Mouse (Mus musculus) lung, embryonic 16.5 days (tissue): ENCODE measurements at regions not wholly inside any gene's neighbourhood (a gene's known extent, or its start where the extent isn't known, plus 50 kb on each side); places are given as distances from the start of the nearest gene placed in this dataset.

Experiments used
- ATAC-seq: fragments of 200-750 bp; cut with Nextera tagmentation; 2 replicates; pipeline ENCODE4 v1.8.0; 2017; ENCODE audit warnings: low read depth, mild to moderate bottlenecking, moderate library complexity
- H3K27ac ChIP-seq: fragments of 300-500 bp; sonication (generic); 2 replicates; pipeline ENCODE4 v1.5.1; 2014; ENCODE audit warnings: mild to moderate bottlenecking, control low read depth, low read length
- H3K27me3 ChIP-seq: fragments of 300-500 bp; sonication (generic); 2 replicates; pipeline ENCODE4 v1.6.1; 2014; ENCODE audit warnings: low read depth, low read length, mixed read lengths; ENCODE audit not compliant: control insufficient read depth, insufficient read depth
- H3K36me3 ChIP-seq: fragments of 300-500 bp; sonication (generic); 2 replicates; pipeline ENCODE4 v1.6.1; 2014; ENCODE audit warnings: low read length; ENCODE audit not compliant: control insufficient read depth, insufficient read depth
- H3K4me1 ChIP-seq: fragments of 300-500 bp; sonication (generic); replicated peaks from 2 replicates; pipeline ENCODE4 v1.6.1; 2014; ENCODE audit warnings: low read length, mixed read lengths; ENCODE audit not compliant: control insufficient read depth, insufficient read depth
- H3K4me2 ChIP-seq: fragments of 300-500 bp; sonication (generic); 2 replicates; pipeline ENCODE4 v1.6.1; 2014; ENCODE audit warnings: low read depth, low read length, control low read depth
- H3K4me3 ChIP-seq: fragments of 300-500 bp; sonication (generic); 2 replicates; pipeline ENCODE4 v1.5.1; 2014; ENCODE audit warnings: mild to moderate bottlenecking, low read length, control low read depth
- H3K9ac ChIP-seq: fragments of 300-500 bp; sonication (generic); 2 replicates; pipeline ENCODE4 v1.6.1; 2014; ENCODE audit warnings: low read length, control low read depth
- H3K9me3 ChIP-seq: fragments of 300-500 bp; sonication (generic); 2 replicates; pipeline ENCODE4 v1.6.1; 2016; ENCODE audit warnings: low read length; ENCODE audit not compliant: control insufficient read depth
- WGBS: fragments of 180-500 bp; shearing (Covaris S2); extraction: QIAGEN DNeasy Blood & Tissue Kit; methylation state at CpG from one replicate; pipeline ENCODE4 v1.1.7; 2014; 5-methylcytosine and 5-hydroxymethylcytosine counted together

- 44% methylated on average over 7 of the region's 7 CpGs for WGBS
- no peaks in the 10 kb centered on the region for H3K9me3 ChIP-seq
- peak; percentile 89 for ATAC-seq
Observed at GRCm38 (mm10) chrX:51294797-51295506, 88.6 kb upstream of the Mbnl3 start.

GRCm38 (mm10) chrX:51292310-51292709 is 86.0 kb upstream of the Mbnl3 start:
- 72% methylated on average over 5 of the region's 5 CpGs for WGBS
- H3K9me3 ChIP-seq, result no peaks in the 10 kb centered on the region

More at GRCm38 (mm10) chrX:51294797-51295506, 88.6 kb upstream of the Mbnl3 start:
- H3K4me3 ChIP-seq, result no peak overlapping the region
- H3K27me3 ChIP-seq, result no peaks in the 10 kb centered on the region
- peak overlapping the region; percentile 39 for H3K27ac ChIP-seq
- H3K4me2 ChIP-seq, result no peak overlapping the region
- H3K4me1 ChIP-seq, result 0 out of 2 replicates have a peak, but pooled peaks cover 2% of the 10 kb centered on the region
- no peak overlapping the region for H3K9ac ChIP-seq
- no peaks in the 10 kb centered on the region for H3K36me3 ChIP-seq

GRCm38 (mm10) chrX:51278270-51278669 is 71.9 kb upstream of the Mbnl3 start:
- no peak overlapping the region for H3K27ac ChIP-seq

More at GRCm38 (mm10) chrX:51292310-51292709, 86.0 kb upstream of the Mbnl3 start:
- peak; percentile 57; the same call in 1 of the 2 replicates for ATAC-seq
- H3K4me1 ChIP-seq, result 0 out of 2 replicates have a peak, but pooled peaks cover 2% of the 10 kb centered on the region
- no peaks in the 10 kb centered on the region for H3K27me3 ChIP-seq
- no peak overlapping the region for H3K9ac ChIP-seq
- H3K27ac ChIP-seq, result no peak overlapping the region
- no peak overlapping the region for H3K4me3 ChIP-seq
- no peak overlapping the region for H3K4me2 ChIP-seq
- no peaks in the 10 kb centered on the region for H3K36me3 ChIP-seq

GRCm38 (mm10) chrX:51264746-51265145 is 58.4 kb upstream of the Mbnl3 start:
- Histone ChIP-seq H3K4me1 (no peaks in the 10 kb centered on the region), H3K4me3 (no peak overlapping the region), H3K9me3 (no peaks in the 10 kb centered on the region), H3K4me2 (no peak overlapping the region), H3K36me3 (no peaks in the 10 kb centered on the region), H3K27me3 (no peaks in the 10 kb centered on the region), H3K9ac (no peak overlapping the region), H3K27ac (no peak overlapping the region)
- no peak for ATAC-seq

More at GRCm38 (mm10) chrX:51278270-51278669, 71.9 kb upstream of the Mbnl3 start:
- H3K4me3 ChIP-seq, result no peak overlapping the region
- H3K27me3 ChIP-seq, result no peaks in the 10 kb centered on the region
- H3K4me2 ChIP-seq, result no peak overlapping the region
- no peaks in the 10 kb centered on the region for H3K4me1 ChIP-seq
- ATAC-seq, result peak; percentile 20; the same call in 1 of the 2 replicates
- no peak overlapping the region for H3K9ac ChIP-seq
- no peaks in the 10 kb centered on the region for H3K9me3 ChIP-seq
- H3K36me3 ChIP-seq, result no peaks in the 10 kb centered on the region
